Comparison of ENCODE assay signal across 22 mouse cellular contexts in the genomic region with DNA sequence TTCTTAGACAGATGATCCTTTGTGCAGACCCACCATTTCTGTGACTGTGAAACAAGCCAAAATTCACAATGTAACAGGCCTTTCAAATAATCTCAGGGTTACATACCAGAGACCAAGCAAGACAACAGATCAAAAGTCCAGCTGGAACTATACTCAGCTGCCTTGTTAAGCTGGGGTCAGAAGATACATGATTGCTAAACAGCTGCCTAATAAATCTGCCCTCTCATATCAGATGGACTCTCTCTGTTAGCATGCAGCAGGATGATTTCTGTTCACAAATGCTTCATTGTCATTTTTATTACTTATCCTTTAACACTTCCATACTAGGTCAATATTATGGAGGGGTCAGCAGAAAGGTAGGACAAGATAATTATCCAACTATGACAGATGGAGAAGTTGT.
DNase-seq lines count a peak whose midpoint lies in the region; ATAC-seq and TF ChIP-seq lines count a peak whose summit lies in the region.
"Had no signal": no experiment of that assay in that cellular context is flagged by ENCODE, and none has a peak within 500 bp of the region (broad histone marks: within the 10 kb centered on the region; RNA-seq: fewer than 3 reads in every experiment).

No protein-coding gene starts in this region.

- H3K27me3 ChIP-seq in kidney, adult 2 months (replicated peaks; ENCODE audit: control insufficient read depth, insufficient read depth, low read length) = no peaks in the 10 kb centered on the region
- no peaks in the 10 kb centered on the region for H3K27me3 ChIP-seq in lung, embryonic 16.5 days (ENCODE audit: control insufficient read depth, insufficient read depth, low read depth, low read length)
- no peaks in the 10 kb centered on the region for H3K27me3 ChIP-seq in kidney, postnatal 0 days (ENCODE audit: insufficient read depth, low read length)
- H3K27me3 ChIP-seq: forebrain, embryonic 13.5 days; hindbrain, embryonic 12.5 days; liver, embryonic 12.5 days; neural tube, embryonic 15.5 days had no signal

- peak; percentile 47 for ATAC-seq in lung, embryonic 16.5 days (ENCODE audit: low read depth)
- no peak for ATAC-seq in kidney, postnatal 0 days (replicated peaks; ENCODE audit: low FRiP score, low read depth)
- ATAC-seq: CD4-positive, CD25-positive, alpha-beta regulatory T cell, adult 4 months; forebrain, embryonic 13.5 days; liver, embryonic 12.5 days had no signal

- peak; percentile 50 for DNase-seq in kidney, adult 2 months
- DNase-seq in kidney, postnatal 25 days = no peak
- no peak for DNase-seq in lung, adult 2 months
- DNase-seq in kidney, postnatal 0 days (ENCODE audit: low spot score) = peak; percentile 67
- no peak for DNase-seq in adrenal gland, adult 2 months
- no peak for DNase-seq in embryo, embryonic 11 days
- DNase-seq: adrenal gland, postnatal 25 days; cerebellum, adult 8-10 months; cerebellum, postnatal 36 days; gastrocnemius, adult 2 months; right cerebral cortex, adult 18-20 months; right cerebral cortex, postnatal 4 days; thymus, postnatal 14 days had no signal

- H3K9me3 ChIP-seq in lung, embryonic 16.5 days (ENCODE audit: control insufficient read depth, low read length) = no peaks in the 10 kb centered on the region
- no peaks in the 10 kb centered on the region for H3K9me3 ChIP-seq in kidney, postnatal 0 days (replicated peaks; ENCODE audit: low read length)
- H3K9me3 ChIP-seq: forebrain, embryonic 13.5 days; hindbrain, embryonic 12.5 days; liver, embryonic 12.5 days; neural tube, embryonic 15.5 days had no signal

- no peak overlapping the region for H3K9ac ChIP-seq in lung, embryonic 16.5 days (ENCODE audit: low read length)
- no peak overlapping the region for H3K9ac ChIP-seq in kidney, postnatal 0 days (ENCODE audit: low read depth, low read length)
- H3K9ac ChIP-seq: forebrain, embryonic 13.5 days; hindbrain, embryonic 12.5 days; liver, embryonic 12.5 days; neural tube, embryonic 15.5 days had no signal

- no peak overlapping the region for H3K4me3 ChIP-seq in kidney, adult 2 months (ENCODE audit: insufficient read depth, low read depth, low read length)
- H3K4me3 ChIP-seq in lung, embryonic 16.5 days (ENCODE audit: low read length) = no peak overlapping the region
- H3K4me3 ChIP-seq in lung, adult 2 months (replicated peaks; ENCODE audit: extremely low read depth, low read depth, low read length) = no peak overlapping the region
- H3K4me3 ChIP-seq in kidney, postnatal 0 days (replicated peaks; ENCODE audit: low read depth, low read length) = no peak overlapping the region
- H3K4me3 ChIP-seq: forebrain, embryonic 13.5 days; gastrocnemius, adult 2 months; hindbrain, embryonic 12.5 days; left cerebral cortex, adult 2 months; liver, embryonic 12.5 days; neural tube, embryonic 15.5 days had no signal

- 0 out of 2 replicates have a peak overlapping the region, but pooled peaks have one; percentile 16 for H3K27ac ChIP-seq in kidney, adult 2 months (ENCODE audit: insufficient read depth, low read depth, low read length)
- no peak overlapping the region for H3K27ac ChIP-seq in lung, embryonic 16.5 days (ENCODE audit: low read length)
- no peak overlapping the region for H3K27ac ChIP-seq in kidney, postnatal 0 days
- H3K27ac ChIP-seq: forebrain, embryonic 13.5 days; gastrocnemius, adult 2 months; hindbrain, embryonic 12.5 days; left cerebral cortex, adult 2 months; liver, embryonic 12.5 days; macrophage; neural tube, embryonic 15.5 days had no signal

- H3K4me1 ChIP-seq in kidney, adult 2 months (ENCODE audit: control insufficient read depth, insufficient read depth, low read length) = peaks cover 6% of the 10 kb centered on the region; the same call in 1 of the 2 replicates
- H3K4me1 ChIP-seq in lung, embryonic 16.5 days (replicated peaks; ENCODE audit: control insufficient read depth, insufficient read depth, low read length) = no peaks in the 10 kb centered on the region
- peaks cover 2% of the 10 kb centered on the region; the same call in 1 of the 2 replicates for H3K4me1 ChIP-seq in lung, adult 2 months (ENCODE audit: control insufficient read depth, insufficient read depth, low read length)
- no peaks in the 10 kb centered on the region for H3K4me1 ChIP-seq in kidney, postnatal 0 days (replicated peaks; ENCODE audit: insufficient read depth, low read length)
- H3K4me1 ChIP-seq: forebrain, embryonic 13.5 days; hindbrain, embryonic 12.5 days; liver, embryonic 12.5 days had no signal

- H3K4me2 ChIP-seq in lung, embryonic 16.5 days (ENCODE audit: low read depth, low read length) = no peak overlapping the region
- H3K4me2 ChIP-seq in kidney, postnatal 0 days (ENCODE audit: low read length) = no peak overlapping the region
- H3K4me2 ChIP-seq: forebrain, embryonic 13.5 days; hindbrain, embryonic 12.5 days; liver, embryonic 12.5 days; midbrain, embryonic 11.5 days; neural tube, embryonic 15.5 days had no signal

- TF ChIP-seq POLR2A in kidney, adult 2 months (IDR thresholded peaks at IDR 0.05; ENCODE audit: low read depth, low read length) = no peak
- no peak for TF ChIP-seq POLR2A in lung, adult 2 months (IDR thresholded peaks at IDR 0.05; ENCODE audit: borderline replicate concordance, extremely low read depth, low read depth, low read length)

- no peaks in the 10 kb centered on the region for H3K36me3 ChIP-seq in kidney, adult 2 months (ENCODE audit: control insufficient read depth, insufficient read depth, low read length)
- H3K36me3 ChIP-seq in lung, embryonic 16.5 days (ENCODE audit: control insufficient read depth, insufficient read depth, low read length) = no peaks in the 10 kb centered on the region
- H3K36me3 ChIP-seq in kidney, postnatal 0 days (ENCODE audit: insufficient read depth, low read length) = no peaks in the 10 kb centered on the region
- H3K36me3 ChIP-seq: hindbrain, embryonic 12.5 days; liver, embryonic 12.5 days; neural tube, embryonic 15.5 days had no signal

- no peak for TF ChIP-seq CTCF in kidney, adult 2 months (conservative IDR thresholded peaks at IDR 0.05; ENCODE audit: insufficient read depth, insufficient read length, low read depth, low read length)
- TF ChIP-seq CTCF in lung, adult 2 months (IDR thresholded peaks at IDR 0.05; ENCODE audit: insufficient read depth, low read length) = no peak
- TF ChIP-seq CTCF in kidney, postnatal 0 days (IDR thresholded peaks at IDR 0.05; ENCODE audit: low read depth) = no peak

Comparison
In these comparisons a context has a peak if more than half of its experiments do, and no peak if none do; other contexts are left out.
1. DNase-seq: peak in kidney, adult 2 months (single experiment) and kidney, postnatal 0 days (single experiment); none in kidney, postnatal 25 days (0 of 2), lung, adult 2 months (single experiment), adrenal gland, adult 2 months (single experiment) and embryo, embryonic 11 days (single experiment).